Mouse (Mus musculus) Patski (cell line): ENCODE results near the gene Crct1. TPM values are rescaled to one million over a fixed set of nuclear protein-coding genes. Genes with fewer than 3 reads are reported as not detected.
A peak's percentile ranks its signal among the peaks of the same experiment; 100 is the strongest.

Experiments
- ATAC-seq: fragments of 100-300 bp; one replicate; pipeline ENCODE4 v1.8.0; 2021
- CTCF ChIA-PET: fragments of 350-600 bp; sonication (Branson Sonifier 250); formaldehyde crosslinking; loops from one replicate; lab custom pipeline; 2022; ENCODE audit warnings: inconsistent platforms; lab: Charles Lee
- POLR2A ChIA-PET: fragments of 350-600 bp; sonication (Branson Sonifier 250); formaldehyde crosslinking; loops from one replicate; lab custom pipeline; 2022; ENCODE audit warnings: antibody characterized with exemption, inconsistent platforms; lab: Charles Lee
- DNase-seq: peaks from one replicate; pipeline ENCODE4 v3.0.0-alpha.2; 2011; ENCODE audit warnings: low read depth, low spot score
- H3K27me3 ChIP-seq: fragments of 371-371 bp; one replicate; pipeline ENCODE4 v1.5.1; 2021
- CTCF ChIP-seq: fragments of 100-300 bp; IDR thresholded peaks from one replicate; pipeline ENCODE4 v1.5.1; 2021
- in situ Hi-C: fragments of 300-500 bp; cut with MboI; formaldehyde crosslinking; loops from 3 replicates; pipeline ENCODE4 v1.11.1; 2018; ENCODE audit warnings: low pct_unique_long_range_greater_than_20kb, mixed read lengths
- polyA plus RNA-seq: library from polyadenylated mRNA; unstranded; gene quantifications from one replicate; pipeline ENCODE4 v1.2.3, GENCODE M21; 2021

The Crct1 gene
- 0.31 TPM for polyA plus RNA-seq

DNA sequence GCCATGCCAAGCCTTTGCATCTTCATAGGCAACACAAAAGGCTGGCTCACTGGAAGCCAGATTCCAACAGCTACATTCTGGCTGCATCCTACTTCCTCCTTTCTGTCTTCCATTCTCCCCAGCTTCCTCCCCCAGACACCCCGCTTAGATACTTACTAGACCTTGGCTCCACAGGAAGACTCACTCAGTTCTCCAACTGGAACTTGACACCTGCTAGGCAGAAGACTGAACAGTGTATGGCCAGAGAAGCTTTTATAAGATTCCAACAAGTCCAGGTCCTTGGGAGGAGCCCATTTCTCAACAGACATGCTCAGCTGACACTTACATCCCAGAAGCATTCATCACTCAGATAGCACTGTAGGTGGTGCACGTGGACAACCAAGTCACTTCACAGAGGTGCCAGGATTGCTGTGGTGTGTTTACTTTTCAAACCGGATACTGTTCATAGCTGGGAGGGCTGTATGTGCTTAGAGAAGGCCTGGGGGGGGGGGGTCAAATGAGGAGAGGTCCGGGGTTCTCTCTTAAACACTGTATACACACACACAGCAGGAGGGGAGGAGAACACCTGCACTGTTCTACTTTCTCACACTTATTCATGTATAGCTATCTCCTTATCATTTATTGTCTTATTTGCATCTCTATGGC, at the start of gene Crct1:
Crct1 (minus strand) TSS at position 228 of the 645 bp plus-strand sequence.
- CTCF ChIA-PET = interaction anchor here (0.8 to 10.2 kb wide), 6 partner anchors 8 to 113 kb away, joined by 4 to 75 read pairs (median 6); no protein-coding TSS in a partner anchor
- DNase-seq (no peak), ATAC-seq (no peak)
- H3K27me3 ChIP-seq = no peaks in the 10 kb centered on the region
- TF ChIP-seq CTCF = no peak
- in situ Hi-C loops = no loop called here
- POLR2A ChIA-PET = interaction anchor here (0.9 kb wide), 1 partner anchor 9 kb away, joined by 6 read pairs; no protein-coding TSS in a partner anchor

DNA sequence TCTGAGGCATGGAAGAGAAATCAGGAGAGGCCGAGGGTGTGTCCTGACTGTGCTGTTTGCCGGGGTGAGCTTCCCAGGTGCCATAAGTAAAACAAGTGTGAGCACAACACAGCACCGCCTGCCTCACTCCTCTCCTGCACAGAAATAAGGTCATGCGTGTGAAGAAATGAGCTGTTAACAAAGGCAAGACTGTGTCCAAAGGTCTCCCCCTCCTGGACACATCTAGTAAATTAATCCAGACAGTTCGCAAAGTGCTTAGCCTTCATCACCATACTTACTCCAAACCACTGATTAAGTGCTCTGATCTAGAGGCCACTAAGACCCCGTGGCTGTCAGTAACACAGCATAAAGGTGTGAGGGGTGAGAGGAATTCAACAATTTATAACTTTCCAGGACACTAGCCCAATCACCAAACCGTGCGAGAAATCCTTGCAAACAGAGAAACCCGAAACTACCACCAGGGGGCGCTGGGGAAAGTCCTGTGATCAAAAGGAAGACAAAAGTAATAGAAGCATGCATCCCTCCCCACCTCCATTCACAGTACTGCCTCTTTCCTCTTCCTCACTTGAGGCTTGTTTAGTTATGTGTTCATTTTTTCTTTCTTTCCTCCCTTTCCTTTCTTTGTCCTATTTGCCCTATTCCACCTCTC, 37.5 kb upstream of the Crct1 start:
- TF ChIP-seq CTCF = peak; percentile 82
- in situ Hi-C loops = no loop called here
- ChIA-PET POLR2A (no interaction called here), CTCF (no interaction called here)
- no peak for DNase-seq
- no peak for ATAC-seq
- peaks cover 13% of the 10 kb centered on the region for H3K27me3 ChIP-seq

DNA sequence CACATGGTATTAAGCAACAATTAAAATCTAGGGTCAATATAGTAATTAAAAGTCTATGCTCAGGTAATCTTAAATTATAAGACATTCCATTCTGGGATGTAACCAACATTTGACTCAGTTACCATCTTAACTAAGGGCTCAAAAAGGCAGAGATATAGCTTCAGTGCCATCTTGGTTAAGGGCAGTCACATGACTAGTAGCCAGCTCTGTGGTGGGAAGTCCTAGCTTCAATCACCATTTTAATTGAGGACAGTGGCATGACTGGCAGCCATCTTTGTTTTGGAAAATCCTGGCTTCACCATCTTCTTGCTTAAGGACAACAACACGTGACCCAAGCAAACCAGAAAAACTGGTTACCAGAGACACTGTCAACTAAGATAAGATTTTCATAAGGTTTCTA, 34.7 kb upstream of the Crct1 start:
- DNase-seq (no peak), ATAC-seq (no peak)
- H3K27me3 ChIP-seq = peaks cover 27% of the 10 kb centered on the region
- ChIA-PET CTCF (interaction anchor here (0.7 kb wide), 1 partner anchor 52 kb away, joined by 4 read pairs; no protein-coding TSS in a partner anchor), POLR2A (no interaction called here)
- TF ChIP-seq CTCF = no peak
- in situ Hi-C loops = no loop called here

DNA sequence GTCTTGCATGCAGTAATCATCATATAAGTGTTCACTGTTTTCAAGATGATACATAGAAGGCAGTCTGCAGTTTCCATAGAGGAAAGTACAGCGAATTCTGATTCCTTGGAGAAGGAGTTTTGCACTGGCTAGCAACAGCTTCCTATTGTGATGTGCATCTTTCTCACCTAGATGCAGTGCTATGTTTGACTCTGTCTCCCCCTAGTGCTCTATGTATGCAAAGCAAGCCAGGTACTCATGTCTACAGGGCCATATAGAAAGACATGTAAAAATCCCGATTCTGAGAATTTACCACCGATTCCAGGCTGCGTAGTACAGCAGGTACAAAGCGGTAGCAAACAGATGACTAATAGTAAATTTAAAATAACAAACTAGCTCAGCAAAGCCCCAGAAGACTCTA, 16.0 kb upstream of the Crct1 start:
- no peak for DNase-seq
- H3K27me3 ChIP-seq = peaks cover 34% of the 10 kb centered on the region
- peak; percentile 87 for TF ChIP-seq CTCF
- ChIA-PET CTCF (interaction anchor here (0.6 to 7.6 kb wide), 22 partner anchors 8 to 132 kb away, joined by 3 to 132 read pairs (median 4); partner anchors contain the start of genes Crct1, Lce3a and Lce3e), POLR2A (no interaction called here)
- in situ Hi-C loops = no loop called here
- peak; percentile 88 for ATAC-seq

DNA sequence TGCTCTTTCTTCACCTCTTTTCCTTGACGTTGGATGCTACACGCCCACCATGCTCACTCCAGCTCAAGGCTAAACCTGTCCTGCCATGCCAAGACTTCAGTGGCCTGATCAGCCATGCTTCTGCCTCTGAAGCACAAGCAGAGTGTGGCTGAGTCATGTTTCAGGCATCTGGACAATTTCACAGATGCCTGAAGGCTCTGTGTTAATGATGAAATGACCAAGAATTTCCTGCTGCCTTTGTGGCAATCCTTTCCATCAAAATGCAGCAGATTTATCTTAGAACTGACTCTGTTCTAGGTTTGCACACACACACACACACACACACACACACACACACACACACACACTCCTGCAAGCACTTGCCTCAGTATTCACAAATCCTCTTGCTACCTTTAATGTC, 10.0 kb upstream of the Crct1 start:
- H3K27me3 ChIP-seq = no peaks in the 10 kb centered on the region
- no peak for TF ChIP-seq CTCF
- peak; percentile 93 for DNase-seq
- peak; percentile 98 for ATAC-seq
- CTCF ChIA-PET = interaction anchor here (0.7 to 7.6 kb wide), 7 partner anchors 20 to 120 kb away, joined by 3 to 123 read pairs (median 7); no protein-coding TSS in a partner anchor
- in situ Hi-C loops = loop anchor here (5.0 kb wide), 1 partner anchor 108 kb away; no protein-coding TSS in a partner anchor
- POLR2A ChIA-PET = no interaction called here

DNA sequence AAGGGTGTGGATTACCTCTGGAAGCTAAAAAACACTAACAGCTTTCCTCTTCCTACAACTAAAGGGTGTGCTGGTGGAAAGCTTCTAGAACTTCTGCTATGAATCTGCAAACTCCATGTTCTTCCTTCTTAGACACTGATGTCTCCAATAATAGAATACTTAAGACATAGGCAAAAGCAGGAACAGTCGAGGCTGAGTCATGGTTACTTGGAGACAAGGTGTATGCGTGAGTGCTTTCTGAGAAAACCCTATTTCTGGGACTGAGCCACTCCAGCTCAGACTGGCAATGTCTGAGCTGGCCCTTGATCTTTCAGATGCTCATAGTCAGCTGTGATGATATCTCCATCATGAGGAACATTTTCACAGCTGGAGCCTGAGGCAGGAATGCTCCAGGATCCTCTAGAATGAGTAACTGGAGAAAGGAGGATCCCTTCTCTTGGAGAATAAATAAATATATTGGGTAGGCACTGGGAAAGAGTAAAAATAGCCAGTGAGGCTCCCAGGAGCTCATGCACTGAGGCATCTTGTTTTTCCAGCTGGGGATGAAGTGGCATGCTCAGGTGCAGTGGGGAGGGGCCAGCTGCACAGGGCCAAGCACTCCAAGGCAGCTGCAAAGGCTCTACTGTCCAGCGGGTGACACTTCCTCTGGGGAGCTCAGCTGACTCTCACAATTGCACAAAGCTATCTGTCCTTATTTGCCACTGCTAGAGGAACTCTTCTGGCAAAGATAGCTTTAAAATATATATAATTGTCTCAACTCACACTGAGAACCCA, 8.1 kb upstream of the Crct1 start:
- TF ChIP-seq CTCF = no peak
- ChIA-PET CTCF (interaction anchor here (0.9 to 2.7 kb wide), 6 partner anchors 9 to 116 kb away, joined by 3 to 13 read pairs (median 5); partner anchors contain the start of gene Crct1), POLR2A (no interaction called here)
- in situ Hi-C loops = no loop called here
- H3K27me3 ChIP-seq = no peaks in the 10 kb centered on the region
- ATAC-seq (peak; percentile 13), DNase-seq (no peak)

DNA sequence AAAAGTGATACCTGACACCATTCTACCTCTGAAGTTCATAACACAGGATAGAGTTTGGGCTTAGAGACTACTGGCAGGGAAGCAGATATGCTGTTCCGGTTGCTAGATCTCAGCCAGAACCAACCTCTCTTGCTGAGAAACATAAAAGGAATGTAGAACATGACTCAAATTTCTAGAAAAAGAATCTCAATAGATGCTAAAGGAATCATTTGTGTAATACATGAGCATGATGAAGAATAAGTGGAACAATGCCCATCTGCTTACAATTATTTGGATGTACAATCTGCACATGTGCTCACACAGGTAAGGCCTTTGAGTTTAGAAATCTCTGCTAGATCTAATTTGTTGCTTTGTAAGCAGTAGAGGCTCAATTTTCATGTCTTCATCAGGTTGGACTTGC, 5.7 kb upstream of the Crct1 start:
- no peak for TF ChIP-seq CTCF
- POLR2A ChIA-PET = no interaction called here
- DNase-seq (no peak), ATAC-seq (no peak)
- in situ Hi-C loops = no loop called here
- CTCF ChIA-PET = interaction anchor here (1.1 to 2.9 kb wide), 2 partner anchors 23 to 96 kb away, joined by 3 to 11 read pairs; no protein-coding TSS in a partner anchor
- H3K27me3 ChIP-seq = no peaks in the 10 kb centered on the region

DNA sequence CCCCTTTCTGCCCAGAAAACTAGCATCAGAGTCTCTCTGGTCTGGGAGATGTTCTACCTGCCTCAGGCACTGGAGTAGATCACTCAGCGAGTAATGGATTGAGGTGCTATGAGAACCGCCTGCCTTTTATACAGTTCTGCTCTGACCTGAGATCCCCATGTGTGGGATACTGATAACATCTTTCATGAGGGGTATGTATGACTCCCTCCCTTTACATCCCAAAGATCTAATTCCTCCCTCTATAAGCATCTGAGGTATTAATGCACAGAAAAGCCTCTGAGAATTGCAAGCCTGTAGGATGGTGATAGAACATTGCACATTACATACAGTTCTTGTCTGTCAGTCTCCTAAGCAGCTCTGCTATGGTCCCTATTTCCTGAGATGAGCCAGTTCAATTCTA, 3.5 kb upstream of the Crct1 start, which contains the start of gene Lce1m:
Lce1m (minus strand) TSS at position 101 of the 400 bp plus-strand sequence.
- no peak for ATAC-seq
- POLR2A ChIA-PET = no interaction called here
- in situ Hi-C loops = no loop called here
- H3K27me3 ChIP-seq = no peaks in the 10 kb centered on the region
- CTCF ChIA-PET = interaction anchor here (0.7 to 3.5 kb wide), 5 partner anchors 9 to 112 kb away, joined by 3 to 11 read pairs (median 6); no protein-coding TSS in a partner anchor
- no peak for DNase-seq
- TF ChIP-seq CTCF = no peak

DNA sequence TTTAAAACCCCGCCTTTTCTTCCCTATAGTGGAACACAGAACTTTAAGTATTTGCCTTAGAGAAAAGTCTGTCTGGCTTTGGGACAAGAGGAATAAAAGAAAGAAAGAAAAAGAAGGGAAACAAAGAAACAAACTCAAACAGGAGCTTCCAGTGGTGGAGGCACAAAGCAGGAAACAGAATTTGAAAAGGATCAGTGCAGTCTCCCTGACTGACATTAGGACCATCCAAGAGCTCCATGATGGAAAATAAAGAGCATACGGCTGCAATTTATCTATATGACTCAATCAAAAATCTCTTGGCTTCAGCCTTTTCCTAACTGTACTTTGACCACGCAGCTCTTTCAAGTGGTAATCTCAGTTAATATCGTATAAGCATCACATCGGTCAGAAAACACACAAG, 616 bp downstream of the Crct1 start:
- POLR2A ChIA-PET = interaction anchor here (0.9 kb wide), 1 partner anchor 8 kb away, joined by 6 read pairs; no protein-coding TSS in a partner anchor

DNA sequence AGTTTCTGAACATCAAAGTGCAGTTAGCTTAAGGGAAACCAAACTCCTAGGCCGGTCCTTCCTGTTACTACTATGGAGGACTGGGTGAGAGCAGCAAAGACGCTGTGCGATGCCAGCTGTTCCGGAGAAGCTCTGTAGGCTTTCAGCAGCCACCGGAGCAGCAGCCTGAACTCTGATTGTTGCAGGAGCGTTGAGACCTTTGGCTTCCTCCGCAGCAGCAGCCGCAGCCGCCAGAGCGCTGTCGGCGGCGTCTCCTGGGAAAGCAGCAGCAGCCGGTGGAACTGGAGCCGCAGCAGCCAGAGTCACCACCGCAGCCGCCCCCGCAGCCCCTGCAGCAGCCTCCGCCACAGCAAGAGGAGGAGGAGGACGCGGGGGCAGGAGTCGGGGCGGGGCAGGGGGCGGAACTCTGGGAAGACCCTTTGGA, 1.1 kb downstream of the Crct1 start:
- H3K27me3 ChIP-seq = no peaks in the 10 kb centered on the region
- DNase-seq (no peak), ATAC-seq (no peak)
- POLR2A ChIA-PET = interaction anchor here (1.0 kb wide), 1 partner anchor 566 kb away, joined by 4 read pairs; no protein-coding TSS in a partner anchor
- TF ChIP-seq CTCF = no peak
- CTCF ChIA-PET = interaction anchor here (2.2 to 10.2 kb wide), 4 partner anchors 9 to 15 kb away, joined by 6 to 75 read pairs (median 15); no protein-coding TSS in a partner anchor
- in situ Hi-C loops = no loop called here

More for the DNA sequence above, 616 bp downstream of the Crct1 start:
- CTCF ChIA-PET = interaction anchor here (1.4 to 10.2 kb wide), 5 partner anchors 9 to 16 kb away, joined by 6 to 75 read pairs (median 6); no protein-coding TSS in a partner anchor
- in situ Hi-C loops = no loop called here
- ATAC-seq = no peak
- no peak for DNase-seq
- TF ChIP-seq CTCF = no peak
- no peaks in the 10 kb centered on the region for H3K27me3 ChIP-seq
